Mouse (Mus musculus) midbrain, embryonic 15.5 days (tissue): ENCODE results near the gene Abca3. TPM values are rescaled to one million over a fixed set of nuclear protein-coding genes. Genes with fewer than 3 reads are reported as not detected.

Experiments
- ATAC-seq: fragments of 200-750 bp; cut with Nextera tagmentation; replicated peaks from 2 replicates; pipeline ENCODE4 v1.8.0; 2017; ENCODE audit warnings: moderate TSS enrichment
- H3K27ac ChIP-seq: fragments of 300-500 bp; sonication (generic); 2 replicates; pipeline ENCODE4 v1.5.1; 2015; ENCODE audit warnings: mild to moderate bottlenecking, inconsistent platforms
- H3K27me3 ChIP-seq: fragments of 300-500 bp; sonication (generic); replicated peaks from 2 replicates; pipeline ENCODE4 v1.6.1; 2015; ENCODE audit warnings: inconsistent platforms
- H3K36me3 ChIP-seq: fragments of 300-500 bp; sonication (generic); replicated peaks from 2 replicates; pipeline ENCODE4 v1.6.1; 2015; ENCODE audit warnings: inconsistent platforms
- H3K4me1 ChIP-seq: fragments of 300-500 bp; sonication (generic); 2 replicates; pipeline ENCODE4 v1.6.1; 2015; ENCODE audit warnings: inconsistent platforms
- H3K4me2 ChIP-seq: fragments of 300-500 bp; sonication (generic); 2 replicates; pipeline ENCODE4 v1.6.1; 2015; ENCODE audit warnings: inconsistent platforms, mild to moderate bottlenecking, moderate library complexity
- H3K4me3 ChIP-seq: fragments of 300-500 bp; sonication (generic); 2 replicates; pipeline ENCODE4 v1.5.1; 2015; ENCODE audit warnings: mild to moderate bottlenecking, inconsistent platforms
- H3K9ac ChIP-seq: fragments of 300-500 bp; sonication (generic); 2 replicates; pipeline ENCODE4 v1.6.1; 2015; ENCODE audit warnings: mild to moderate bottlenecking, inconsistent platforms
- H3K9me3 ChIP-seq: fragments of 300-500 bp; sonication (generic); 2 replicates; pipeline ENCODE4 v1.6.1; 2016; ENCODE audit warnings: inconsistent platforms
- WGBS: fragments of 180-500 bp; shearing (Covaris S2); methylation state at CpG from one replicate; pipeline ENCODE4 v1.1.7; 2015; ENCODE audit warnings: mixed read lengths; 5-methylcytosine and 5-hydroxymethylcytosine counted together
- polyA plus RNA-seq: library from polyadenylated mRNA; unstranded; fragments of >200 nt; fragmentation: Nextera tagmentation; extraction: Ambion mirVana; gene quantifications from 2 replicates; pipeline ENCODE4 v1.2.1, GENCODE M21; 2015

Gene Abca3
- polyA plus RNA-seq, 1 experiment from 2014 or later: 34.6 TPM

DNA sequence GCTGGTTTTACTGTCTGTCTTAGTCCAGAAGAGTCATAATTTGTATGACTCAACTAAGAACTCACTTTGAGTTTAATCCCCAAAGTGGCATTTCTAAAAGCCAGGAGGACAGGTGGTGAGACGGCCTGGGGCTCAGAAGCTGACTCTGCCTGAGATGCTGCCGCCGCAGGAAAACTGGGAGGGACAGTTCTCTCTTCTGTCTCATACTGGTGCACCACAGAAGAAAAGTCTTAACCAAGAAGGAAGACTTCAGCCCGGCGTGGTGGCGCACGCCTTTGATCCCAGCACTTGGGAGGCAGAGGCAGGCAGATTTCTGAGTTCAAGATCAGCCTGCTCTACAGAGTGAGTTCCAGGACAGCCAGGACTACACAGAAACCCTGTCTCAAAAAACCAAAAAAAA, 74.2 kb downstream of the Abca3 start:
- H3K27ac ChIP-seq: peak overlapping the region; percentile 93
- 90% methylated on average over 7 of the region's 7 CpGs for WGBS
- no peaks in the 10 kb centered on the region for H3K27me3 ChIP-seq
- no peak overlapping the region for H3K9ac ChIP-seq
- peak overlapping the region; percentile 64 for H3K4me2 ChIP-seq
- peak overlapping the region; percentile 59; the same call in 1 of the 2 replicates for H3K4me3 ChIP-seq
- H3K36me3 ChIP-seq: peaks cover 36% of the 10 kb centered on the region
- peaks cover 13% of the 10 kb centered on the region for H3K4me1 ChIP-seq
- H3K9me3 ChIP-seq: no peaks in the 10 kb centered on the region
- ATAC-seq: no peak

DNA sequence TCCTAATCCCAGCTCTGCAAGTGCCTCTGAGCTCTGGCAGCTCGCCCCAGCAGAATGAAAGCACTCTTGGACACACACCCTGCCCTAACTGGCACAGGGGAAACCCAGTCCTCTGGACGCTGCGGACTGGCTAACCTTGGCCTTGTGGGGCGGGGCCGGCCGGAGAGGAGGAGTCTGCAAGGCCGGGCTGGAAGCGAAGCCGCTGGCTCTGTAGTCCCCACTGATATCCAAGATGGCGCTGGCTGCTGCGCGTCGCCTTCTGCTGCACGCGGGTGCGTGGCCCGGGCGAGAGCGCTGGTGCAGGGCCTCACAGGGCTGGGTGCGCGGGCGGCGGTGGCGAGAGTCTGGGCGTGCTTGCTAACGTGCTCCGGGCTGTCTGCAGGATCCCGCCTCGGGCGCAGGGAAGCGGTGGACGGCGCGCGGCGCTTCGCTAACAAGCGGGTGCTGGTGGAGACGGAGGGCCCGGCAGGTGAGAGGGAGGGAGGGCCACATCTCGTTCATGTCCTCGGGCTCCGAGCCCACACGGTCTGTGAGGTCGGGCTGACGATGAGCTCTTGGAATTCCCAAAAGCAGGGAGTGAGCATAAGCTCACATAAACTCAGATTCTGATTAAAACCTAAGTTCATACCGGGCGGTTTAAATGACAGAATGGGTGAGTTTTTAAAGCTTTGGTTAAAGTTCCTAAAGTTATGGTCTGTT, 74.9 kb downstream of the Abca3 start, which contains the start of gene Eci1:
Gene Eci1, plus strand, starts transcription at position 171 of the 699 bp plus-strand sequence.
- H3K4me2 ChIP-seq: peak within 1 kb of the TSS; percentile 64
- ATAC-seq: peak; percentile 95
- H3K27ac ChIP-seq: peak within 1 kb of the TSS; percentile 93
- H3K9me3 ChIP-seq: no peaks in the 10 kb centered on the region
- peaks cover 13% of the 10 kb centered on the region for H3K4me1 ChIP-seq
- peak within 1 kb of the TSS; percentile 84 for H3K9ac ChIP-seq
- peak within 1 kb of the TSS; percentile 59 for H3K4me3 ChIP-seq
- H3K36me3 ChIP-seq: peaks cover 29% of the 10 kb centered on the region
- under 1% methylated on average over 48 of the region's 48 CpGs for WGBS
- no peaks in the 10 kb centered on the region for H3K27me3 ChIP-seq

DNA sequence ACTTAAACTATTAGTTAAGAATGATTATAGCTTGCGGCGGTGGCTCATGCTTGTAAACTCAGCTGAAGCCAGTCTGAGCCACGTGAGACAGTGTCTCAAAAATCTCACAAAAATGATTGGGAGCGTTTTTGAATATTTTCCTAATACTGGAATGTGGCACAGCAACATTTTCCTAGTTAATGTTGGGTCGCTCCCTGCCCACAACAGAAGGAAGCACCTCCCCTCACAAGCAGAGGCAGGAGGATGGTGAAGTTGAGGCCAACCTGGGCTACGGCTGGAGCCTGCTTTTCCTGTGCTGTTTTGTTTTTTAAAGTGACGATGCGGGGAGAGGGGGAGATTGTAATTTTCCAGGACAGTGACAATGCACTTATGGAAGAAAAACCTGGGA, 75.4 kb downstream of the Abca3 start:
- no peak for ATAC-seq
- Histone ChIP-seq H3K9ac (peak overlapping the region; percentile 84; the same call in 1 of the 2 replicates), H3K27ac (peak overlapping the region; percentile 93)

DNA sequence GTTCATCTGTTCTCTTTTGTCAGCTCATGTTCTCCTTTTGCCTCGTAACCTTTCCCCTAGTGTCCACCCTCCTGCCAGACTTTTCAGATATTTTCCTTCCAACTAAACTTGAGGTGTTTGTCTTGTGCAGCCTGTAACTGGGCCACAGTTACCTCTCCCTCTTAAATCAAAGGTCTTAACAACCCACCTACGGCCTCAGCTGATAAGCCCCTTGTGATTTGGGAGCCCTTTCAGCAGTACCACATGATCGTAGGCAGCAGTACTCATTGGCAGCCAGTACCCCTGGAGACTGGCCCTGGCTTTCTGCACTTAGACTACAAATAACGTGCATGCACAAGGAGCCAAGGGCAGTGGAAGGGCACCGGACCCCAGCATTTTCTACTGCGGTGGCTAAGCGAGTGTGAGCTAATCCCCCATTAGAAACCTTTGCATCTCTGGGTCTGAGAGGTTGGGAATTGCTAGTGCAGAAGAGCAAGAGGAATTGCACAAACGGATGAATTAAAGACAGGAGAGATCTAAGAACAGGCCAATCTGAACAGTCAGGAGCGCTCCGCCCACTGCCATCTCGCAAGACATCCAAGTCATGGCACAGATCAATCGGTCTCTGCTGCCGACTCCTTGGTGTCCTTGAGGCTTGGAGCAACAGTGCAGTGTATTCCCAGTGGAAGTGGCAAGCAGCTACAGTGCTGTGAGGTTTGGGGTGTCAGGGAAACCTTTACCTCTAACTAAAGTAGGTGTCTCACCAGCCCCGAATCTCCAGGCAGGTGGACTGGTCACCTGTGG, 77.6 kb downstream of the Abca3 start:
- H3K9me3 ChIP-seq: no peaks in the 10 kb centered on the region
- H3K9ac ChIP-seq: no peak overlapping the region
- H3K4me3 ChIP-seq: no peak overlapping the region
- H3K4me1 ChIP-seq: peaks cover 13% of the 10 kb centered on the region
- no peak for ATAC-seq
- H3K27ac ChIP-seq: no peak overlapping the region; the same call in 1 of the 2 replicates
- H3K4me2 ChIP-seq: no peak overlapping the region
- 77% methylated on average over 14 of the region's 14 CpGs for WGBS
- peaks cover 8% of the 10 kb centered on the region; the same call in 1 of the 2 replicates for H3K36me3 ChIP-seq
- no peaks in the 10 kb centered on the region for H3K27me3 ChIP-seq

More for the DNA sequence above, 75.4 kb downstream of the Abca3 start:
- peaks cover 13% of the 10 kb centered on the region for H3K4me1 ChIP-seq
- H3K4me3 ChIP-seq: peak overlapping the region; percentile 59
- H3K4me2 ChIP-seq: peak overlapping the region; percentile 64
- no peaks in the 10 kb centered on the region for H3K9me3 ChIP-seq
- peaks cover 26% of the 10 kb centered on the region for H3K36me3 ChIP-seq
- 6% methylated on average over 8 of the region's 8 CpGs for WGBS
- H3K27me3 ChIP-seq: no peaks in the 10 kb centered on the region

DNA sequence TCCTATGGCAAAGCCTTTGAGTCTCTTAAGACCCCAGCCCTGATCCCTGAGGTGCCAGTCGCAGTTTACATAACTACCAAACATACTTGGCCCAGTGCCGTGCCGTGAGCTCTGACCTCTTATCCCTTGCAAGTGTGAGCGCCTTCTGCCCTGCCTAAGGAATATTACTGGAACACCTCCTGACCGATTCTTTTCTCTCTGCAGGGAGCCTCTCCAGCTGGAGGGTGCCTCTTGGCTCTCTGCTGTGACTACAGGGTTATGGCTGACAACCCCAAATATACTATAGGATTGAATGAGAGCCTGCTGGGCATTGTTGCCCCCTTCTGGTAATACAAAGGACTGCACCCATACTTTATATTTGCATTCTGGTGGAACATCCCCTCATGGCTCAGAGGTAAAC, 85.3 kb downstream of the Abca3 start:
- Histone ChIP-seq H3K9ac (no peak overlapping the region), H3K4me2 (no peak overlapping the region), H3K4me1 (no peaks in the 10 kb centered on the region), H3K9me3 (no peaks in the 10 kb centered on the region), H3K4me3 (no peak overlapping the region), H3K27ac (no peak overlapping the region), H3K36me3 (peaks cover 20% of the 10 kb centered on the region), H3K27me3 (no peaks in the 10 kb centered on the region)
- no peak; the same call in 1 of the 2 replicates for ATAC-seq
- 75% methylated on average over 5 of the region's 5 CpGs for WGBS

DNA sequence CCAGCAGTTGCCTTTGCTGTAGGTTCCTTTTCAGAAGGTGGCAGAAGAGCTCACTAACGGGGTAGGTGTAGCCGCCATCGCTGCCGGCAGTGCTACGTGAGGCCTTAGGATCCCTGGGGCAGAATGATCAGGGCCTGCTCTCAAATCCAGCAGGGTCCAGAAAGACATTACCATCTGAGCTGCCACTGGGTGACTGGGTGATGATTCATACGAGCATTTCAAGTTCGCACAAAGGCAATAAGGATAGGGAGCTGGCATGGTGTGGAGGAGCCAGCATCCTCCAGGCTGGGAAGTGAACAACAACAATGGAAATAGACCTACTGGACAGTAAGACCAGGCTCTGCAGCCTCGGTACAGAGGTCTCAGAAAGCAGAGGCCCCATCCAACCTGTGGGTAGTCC, 88.6 kb downstream of the Abca3 start:
- Histone ChIP-seq H3K4me3 (no peak overlapping the region), H3K9ac (no peak overlapping the region), H3K4me1 (no peaks in the 10 kb centered on the region), H3K4me2 (no peak overlapping the region), H3K36me3 (peaks cover 41% of the 10 kb centered on the region), H3K27ac (no peak overlapping the region), H3K9me3 (no peaks in the 10 kb centered on the region), H3K27me3 (no peaks in the 10 kb centered on the region)
- 90% methylated on average over 8 of the region's 8 CpGs for WGBS
- no peak for ATAC-seq

DNA sequence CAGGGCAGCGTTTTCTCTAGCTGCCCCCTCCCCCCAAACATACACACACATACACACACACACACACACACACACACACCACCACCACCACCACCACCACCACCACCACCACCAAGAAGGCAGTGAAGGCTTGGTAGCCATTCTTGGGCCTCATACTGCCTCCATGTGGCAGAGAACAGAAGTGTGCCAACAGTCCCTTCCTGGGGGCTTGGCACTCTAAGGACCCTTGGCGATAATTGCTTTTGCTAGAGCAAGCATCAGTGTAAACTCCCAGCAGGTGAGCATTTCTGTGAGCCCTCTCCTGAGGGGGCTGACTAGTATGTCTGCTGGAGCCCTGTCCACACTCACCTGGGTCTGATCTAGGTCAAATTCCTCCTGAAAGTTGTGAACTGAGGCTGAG, 89.4 kb downstream of the Abca3 start:
- H3K27ac ChIP-seq: no peak overlapping the region
- ATAC-seq: no peak
- no peaks in the 10 kb centered on the region for H3K9me3 ChIP-seq
- no peaks in the 10 kb centered on the region for H3K4me1 ChIP-seq
- H3K4me2 ChIP-seq: no peak overlapping the region
- no peaks in the 10 kb centered on the region for H3K27me3 ChIP-seq
- 58% methylated on average over 2 of the region's 2 CpGs for WGBS
- H3K36me3 ChIP-seq: peaks cover 49% of the 10 kb centered on the region
- no peak overlapping the region for H3K4me3 ChIP-seq
- no peak overlapping the region for H3K9ac ChIP-seq

DNA sequence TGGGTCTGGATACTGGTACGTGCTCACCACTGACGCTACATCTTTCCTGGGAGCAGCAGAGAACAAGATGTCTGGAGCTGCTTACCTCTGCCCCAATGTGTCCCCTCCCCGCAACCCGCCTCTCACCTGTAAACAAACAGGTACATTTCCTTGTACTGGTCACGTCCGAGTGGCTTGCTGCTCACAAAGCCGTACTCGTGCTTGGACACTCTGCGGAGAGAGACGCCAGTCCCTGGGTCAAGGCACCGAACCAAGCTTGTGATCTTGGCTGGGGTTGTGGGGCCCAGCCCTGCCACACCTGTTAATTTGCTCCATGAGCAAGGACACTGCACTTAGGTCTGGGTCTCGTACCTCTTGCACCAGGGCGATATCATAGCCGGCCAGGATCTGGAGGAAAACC, 90.4 kb downstream of the Abca3 start:
- Histone ChIP-seq H3K9me3 (no peaks in the 10 kb centered on the region), H3K4me2 (no peak overlapping the region), H3K4me1 (no peaks in the 10 kb centered on the region), H3K4me3 (no peak overlapping the region), H3K27me3 (no peaks in the 10 kb centered on the region), H3K9ac (no peak overlapping the region), H3K36me3 (peaks cover 55% of the 10 kb centered on the region), H3K27ac (no peak overlapping the region)
- 92% methylated on average over 14 of the region's 14 CpGs for WGBS
- ATAC-seq: no peak

DNA sequence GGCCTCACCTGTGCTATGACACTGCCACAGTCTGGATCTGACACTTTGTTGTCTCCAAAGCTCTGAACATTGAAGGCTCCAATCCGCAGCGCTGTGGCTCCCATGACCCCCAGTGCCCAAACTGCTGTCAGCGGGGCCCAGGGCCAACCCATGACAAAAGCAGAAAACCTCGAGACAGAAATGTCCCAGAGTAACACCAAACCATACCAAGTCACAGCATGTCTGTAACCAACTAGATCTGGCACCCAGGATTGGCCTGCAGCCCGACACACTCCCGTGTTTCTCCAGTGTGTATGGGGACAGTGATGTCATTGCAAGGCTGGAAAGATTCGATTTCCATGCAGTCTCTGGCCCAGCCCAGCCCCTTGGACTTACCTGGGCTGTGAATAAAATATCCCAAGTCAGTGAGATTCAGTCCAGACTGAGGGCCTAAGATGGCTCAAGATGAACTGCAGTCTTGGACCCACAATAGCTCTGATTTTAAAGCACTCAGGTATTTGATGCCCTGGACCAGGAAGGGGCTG, 90.9 kb downstream of the Abca3 start, which contains the start of gene Dnase1l2:
Gene Dnase1l2, minus strand, starts transcription at position 474 of the 524 bp plus-strand sequence.
- Histone ChIP-seq H3K4me3 (no peak within 1 kb of the TSS), H3K27ac (no peak within 1 kb of the TSS), H3K4me1 (no peaks in the 10 kb centered on the region), H3K4me2 (no peak within 1 kb of the TSS), H3K27me3 (no peaks in the 10 kb centered on the region), H3K9me3 (no peaks in the 10 kb centered on the region), H3K36me3 (peaks cover 55% of the 10 kb centered on the region), H3K9ac (no peak within 1 kb of the TSS)
- ATAC-seq: no peak
- 87% methylated on average over 7 of the region's 7 CpGs for WGBS

DNA sequence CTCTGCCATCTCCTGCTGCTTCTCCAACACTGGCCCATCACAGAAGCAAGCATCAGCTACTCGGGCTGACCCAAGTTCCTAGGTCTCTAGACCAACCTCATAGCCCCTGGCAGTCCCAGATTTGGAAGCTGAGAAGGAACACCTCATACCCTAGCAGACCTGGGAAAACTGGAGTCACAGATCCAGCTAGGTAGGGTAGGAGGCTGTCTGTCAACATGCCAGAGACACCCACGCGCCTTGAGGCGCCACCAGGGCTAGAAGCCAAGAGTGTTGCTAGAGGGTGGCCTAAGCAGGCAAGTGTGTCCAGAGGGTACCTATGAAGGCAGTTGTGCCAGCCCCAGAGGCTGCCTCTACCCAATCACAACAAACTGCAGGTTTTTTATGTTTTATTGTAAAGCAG, 91.7 kb downstream of the Abca3 start:
- no peaks in the 10 kb centered on the region for H3K4me1 ChIP-seq
- no peak overlapping the region for H3K9ac ChIP-seq
- no peak overlapping the region for H3K4me3 ChIP-seq
- no peaks in the 10 kb centered on the region for H3K9me3 ChIP-seq
- H3K36me3 ChIP-seq: peaks cover 62% of the 10 kb centered on the region
- no peak overlapping the region for H3K27ac ChIP-seq
- no peaks in the 10 kb centered on the region for H3K27me3 ChIP-seq
- H3K4me2 ChIP-seq: no peak overlapping the region
- no peak for ATAC-seq
- WGBS: 94% methylated on average over 4 of the region's 4 CpGs

DNA sequence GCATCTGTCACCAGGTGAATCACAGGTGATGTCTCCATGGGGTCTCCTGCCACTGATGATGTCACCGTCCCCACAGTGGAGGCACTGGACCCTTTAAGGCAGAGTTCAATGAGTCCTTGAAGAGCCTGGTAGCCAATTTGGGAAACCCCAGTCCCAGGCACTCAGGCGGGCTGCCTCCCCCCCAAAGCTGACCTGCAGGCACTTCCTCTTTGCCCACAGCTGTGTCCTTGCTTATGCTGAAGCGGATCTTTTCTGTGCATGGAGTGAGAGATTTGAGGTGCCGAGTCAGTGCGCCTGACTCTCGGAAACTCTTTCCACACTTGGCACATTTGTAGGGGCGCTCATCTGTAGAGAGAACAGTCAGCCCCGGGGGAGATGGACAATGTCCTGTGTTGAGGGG, 94.8 kb downstream of the Abca3 start:
- H3K36me3 ChIP-seq: peaks cover 50% of the 10 kb centered on the region
- 90% methylated on average over 8 of the region's 8 CpGs for WGBS
- H3K4me3 ChIP-seq: no peak overlapping the region
- no peak overlapping the region for H3K9ac ChIP-seq
- H3K9me3 ChIP-seq: no peaks in the 10 kb centered on the region
- H3K4me1 ChIP-seq: no peaks in the 10 kb centered on the region
- H3K27ac ChIP-seq: no peak overlapping the region
- no peak overlapping the region for H3K4me2 ChIP-seq
- no peak for ATAC-seq
- H3K27me3 ChIP-seq: no peaks in the 10 kb centered on the region

DNA sequence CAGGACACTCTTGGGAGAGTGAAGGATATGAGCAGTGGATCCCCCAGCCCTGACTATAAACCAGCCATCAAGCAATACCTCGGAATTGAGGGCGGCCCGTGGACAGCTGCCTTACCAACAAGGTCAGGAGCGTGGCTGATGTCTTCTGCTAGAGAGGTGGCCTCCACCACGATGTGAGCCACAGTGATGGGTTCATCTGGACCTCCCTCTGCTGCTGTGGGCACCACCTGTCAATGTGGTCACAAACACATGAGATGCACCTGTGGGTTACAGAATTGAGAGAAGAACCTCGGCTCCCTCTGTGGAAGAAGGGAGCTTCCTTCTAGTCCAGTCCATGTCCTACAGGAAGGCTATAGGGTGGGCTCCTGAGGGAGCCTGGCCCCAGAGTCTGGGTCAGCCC, 97.8 kb downstream of the Abca3 start:
- ATAC-seq: no peak
- no peak overlapping the region for H3K27ac ChIP-seq
- peaks cover 15% of the 10 kb centered on the region for H3K4me1 ChIP-seq
- H3K9ac ChIP-seq: no peak overlapping the region
- H3K4me2 ChIP-seq: no peak overlapping the region
- no peak overlapping the region for H3K4me3 ChIP-seq
- 92% methylated on average over 6 of the region's 6 CpGs for WGBS
- H3K9me3 ChIP-seq: no peaks in the 10 kb centered on the region
- H3K27me3 ChIP-seq: no peaks in the 10 kb centered on the region
- peaks cover 37% of the 10 kb centered on the region for H3K36me3 ChIP-seq
